Mouse (Mus musculus) thymus, adult 2 months (tissue): ENCODE results near the gene Vps37c. TPM values are rescaled to one million over a fixed set of nuclear protein-coding genes. Genes with fewer than 3 reads are reported as not detected.

Experiments
- DNase-seq: peaks from one replicate; pipeline ENCODE4 v3.0.0; 2021
- H3K27ac ChIP-seq: fragments of 200-500 bp; 2 replicates; pipeline ENCODE4 v1.5.1; 2012; ENCODE audit warnings: low read length, control low read depth; ENCODE audit not compliant: control insufficient read depth, insufficient read depth
- H3K27me3 ChIP-seq: fragments of 200-500 bp; 2 replicates; pipeline ENCODE4 v1.6.1; 2012; ENCODE audit warnings: mild to moderate bottlenecking, low read length, moderate library complexity, mixed read lengths; ENCODE audit not compliant: control insufficient read depth, insufficient read depth
- H3K36me3 ChIP-seq: fragments of 200-500 bp; 2 replicates; pipeline ENCODE4 v1.6.1; 2012; ENCODE audit warnings: mild to moderate bottlenecking, low read length, moderate library complexity; ENCODE audit not compliant: control insufficient read depth, insufficient read depth
- H3K4me1 ChIP-seq: fragments of 200-500 bp; replicated peaks from 2 replicates; pipeline ENCODE4 v1.6.1; 2012; ENCODE audit warnings: low read length; ENCODE audit not compliant: control insufficient read depth, insufficient read depth
- H3K4me3 ChIP-seq: fragments of 200-500 bp; 2 replicates; pipeline ENCODE4 v1.5.1; 2012; ENCODE audit warnings: mild to moderate bottlenecking, low read length, control low read depth, moderate library complexity; ENCODE audit not compliant: control insufficient read depth, insufficient read depth
- CTCF ChIP-seq: fragments of 200-500 bp; IDR thresholded peaks from 2 replicates; pipeline ENCODE4 v1.5.1; 2012; ENCODE audit warnings: mild to moderate bottlenecking, control low read depth, low read length, moderate library complexity, borderline replicate concordance; ENCODE audit not compliant: control insufficient read depth, poor library complexity, insufficient read depth; ENCODE audit errors: extremely low read depth
- POLR2A ChIP-seq: fragments of 200-500 bp; IDR thresholded peaks from 2 replicates; pipeline ENCODE4 v1.6.1; 2012; ENCODE audit warnings: mild to moderate bottlenecking, low read length, control low read depth, moderate library complexity; ENCODE audit not compliant: control insufficient read depth, poor library complexity, insufficient read depth; ENCODE audit errors: extremely low read depth
- WGBS: fragments of 180-500 bp; shearing (Covaris S2); methylation state at CpG from one replicate; pipeline ENCODE4 v1.1.7; 2018; 5-methylcytosine and 5-hydroxymethylcytosine counted together
- polyA plus RNA-seq: library from polyadenylated mRNA; depleted of rRNA; stranded (reverse); fragments of >200 nt; gene quantifications from 2 replicates; pipeline ENCODE4 v1.2.3, GENCODE M21; 2012

The Vps37c gene
- polyA plus RNA-seq, 1 experiment = 38.2 TPM

GRCm38 (mm10) chr19:10671319-10671718 lies 17.2 kb upstream of the Vps37c start:
- WGBS = 91% methylated on average over 4 of the region's 4 CpGs
- Histone ChIP-seq H3K36me3 (no peaks in the 10 kb centered on the region), H3K4me3 (no peak overlapping the region), H3K4me1 (no peaks in the 10 kb centered on the region), H3K27ac (no peak overlapping the region), H3K27me3 (no peaks in the 10 kb centered on the region)
- no peak for DNase-seq
- TF ChIP-seq POLR2A (no peak), CTCF (no peak)

DNA sequence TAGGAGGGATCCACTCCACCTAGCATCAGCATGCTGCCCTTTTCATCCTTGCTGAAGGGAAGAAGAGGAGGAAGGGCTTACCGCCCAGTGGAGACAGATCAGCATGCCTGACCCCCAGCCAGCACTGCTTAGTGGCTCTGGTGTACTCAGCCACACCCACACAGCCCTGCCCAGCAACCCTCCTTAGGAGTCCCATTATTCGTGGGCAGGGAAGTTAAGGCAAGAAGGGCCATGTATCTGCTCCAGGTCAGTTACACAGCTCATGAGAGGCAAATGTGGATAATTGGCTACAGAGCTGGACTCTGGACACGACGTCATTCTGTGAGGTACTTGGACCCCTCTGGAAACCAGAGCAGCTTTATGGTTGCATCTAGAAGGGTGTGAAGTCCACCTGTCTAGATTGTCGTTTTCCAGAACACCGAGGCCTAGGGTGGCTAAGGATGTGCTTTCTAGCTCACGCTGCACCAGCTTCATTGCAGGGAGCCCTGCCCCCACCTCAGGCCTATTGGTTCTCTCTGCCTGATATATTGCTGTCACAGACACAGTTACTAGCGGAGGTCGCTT lies 16.6 kb upstream of the Vps37c start:
- no peak overlapping the region for H3K4me3 ChIP-seq
- WGBS = 91% methylated on average over 9 of the region's 9 CpGs
- no peak for DNase-seq

GRCm38 (mm10) chr19:10673275-10673674 lies 15.3 kb upstream of the Vps37c start:
- no peak for TF ChIP-seq POLR2A
- TF ChIP-seq CTCF = no peak
- no peak for DNase-seq
- Histone ChIP-seq H3K27me3 (no peaks in the 10 kb centered on the region), H3K4me3 (no peak overlapping the region), H3K4me1 (no peaks in the 10 kb centered on the region), H3K36me3 (no peaks in the 10 kb centered on the region), H3K27ac (no peak overlapping the region)
- WGBS = 91% methylated on average over 1 of the region's 1 CpGs

More for the DNA sequence above, 16.6 kb upstream of the Vps37c start:
- no peaks in the 10 kb centered on the region for H3K27me3 ChIP-seq
- TF ChIP-seq POLR2A (no peak), CTCF (no peak)
- H3K27ac ChIP-seq = no peak overlapping the region
- H3K4me1 ChIP-seq = no peaks in the 10 kb centered on the region
- H3K36me3 ChIP-seq = no peaks in the 10 kb centered on the region

DNA sequence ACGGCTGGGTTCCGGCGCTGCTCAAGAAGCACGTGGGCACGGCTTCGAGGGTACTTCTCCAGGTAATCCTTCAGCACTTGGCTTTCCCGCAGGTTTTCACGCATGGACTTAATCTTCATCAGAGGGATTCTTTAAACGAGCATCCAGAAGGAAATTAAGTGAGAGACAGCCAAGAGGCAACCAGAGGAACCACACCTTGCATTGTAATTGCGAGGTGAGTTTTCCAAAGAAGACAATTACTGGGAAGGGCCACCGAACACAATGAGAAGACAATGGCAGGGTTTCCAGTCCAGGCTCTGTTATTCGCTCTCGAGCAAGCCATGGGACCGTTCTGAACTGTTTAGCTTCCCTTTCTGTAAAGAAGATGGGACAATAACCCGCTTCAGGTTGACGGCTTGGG lies 11.9 kb upstream of the Vps37c start:
- no peak overlapping the region for H3K27ac ChIP-seq
- H3K4me1 ChIP-seq = no peaks in the 10 kb centered on the region
- no peaks in the 10 kb centered on the region for H3K36me3 ChIP-seq
- H3K27me3 ChIP-seq = no peaks in the 10 kb centered on the region
- 89% methylated on average over 16 of the region's 16 CpGs for WGBS
- no peak overlapping the region for H3K4me3 ChIP-seq
- TF ChIP-seq CTCF = no peak
- no peak for TF ChIP-seq POLR2A
- no peak for DNase-seq

- no peak for TF ChIP-seq POLR2A
- TF ChIP-seq CTCF = peak; percentile 69; the same call in 1 of the 2 replicates
- Histone ChIP-seq H3K36me3 (no peaks in the 10 kb centered on the region), H3K4me3 (no peak within 1 kb of the TSS), H3K27me3 (no peaks in the 10 kb centered on the region), H3K4me1 (no peaks in the 10 kb centered on the region), H3K27ac (no peak within 1 kb of the TSS)
- 33% methylated on average over 6 of the region's 6 CpGs for WGBS
- peak; percentile 68 for DNase-seq
Observed at GRCm38 (mm10) chr19:10677915-10678771, 10.4 kb upstream of the Vps37c start, which contains the start of gene Pga5. TSS of gene Pga5 (minus strand) at chr19:10678071.

DNA sequence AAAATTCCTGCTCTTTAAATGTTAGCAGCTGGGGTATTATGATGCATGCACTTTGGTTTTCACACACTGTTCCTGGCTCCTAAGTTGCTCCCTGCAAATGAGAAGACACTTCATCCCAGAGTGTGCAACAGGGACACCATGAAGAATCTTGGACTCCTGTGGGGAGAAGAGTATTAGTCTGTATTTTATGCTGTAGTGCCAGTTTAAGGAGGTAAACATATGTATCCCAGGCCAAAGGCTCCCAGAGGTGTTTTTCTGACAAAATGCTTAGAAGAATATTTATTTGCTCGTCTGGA lies 9.8 kb upstream of the Vps37c start:
- TF ChIP-seq POLR2A = no peak
- TF ChIP-seq CTCF = no peak
- Histone ChIP-seq H3K27me3 (no peaks in the 10 kb centered on the region), H3K4me3 (no peak overlapping the region), H3K27ac (no peak overlapping the region), H3K4me1 (no peaks in the 10 kb centered on the region), H3K36me3 (no peaks in the 10 kb centered on the region)
- DNase-seq = no peak
- WGBS = 94% methylated on average over 1 of the region's 1 CpGs

DNA sequence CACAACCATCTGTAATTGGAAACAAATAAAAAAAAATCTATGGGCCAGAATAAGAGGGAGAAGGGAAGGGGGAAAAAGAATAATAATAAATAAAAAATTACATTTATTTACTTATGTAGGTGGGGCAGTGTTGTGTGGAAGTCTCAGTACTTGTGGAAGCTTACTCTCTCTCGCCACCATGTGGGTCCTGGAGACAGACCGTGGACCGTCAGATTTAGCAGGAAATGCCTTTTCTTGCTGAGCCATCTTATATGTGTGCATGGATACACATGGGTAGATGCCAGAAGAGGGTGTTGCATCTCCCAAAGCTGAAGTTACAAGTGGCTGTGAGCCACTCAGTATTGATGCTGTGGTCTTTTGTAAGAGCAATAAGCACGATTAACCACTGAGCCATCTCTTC lies 7.0 kb upstream of the Vps37c start:
- Histone ChIP-seq H3K27ac (no peak overlapping the region), H3K4me1 (no peaks in the 10 kb centered on the region), H3K36me3 (no peaks in the 10 kb centered on the region), H3K4me3 (no peak overlapping the region), H3K27me3 (no peaks in the 10 kb centered on the region)
- no peak for DNase-seq
- WGBS = 57% methylated on average over 4 of the region's 4 CpGs
- no peak for TF ChIP-seq CTCF
- TF ChIP-seq POLR2A = no peak
